Mouse (Mus musculus) natural killer cell, adult 2 months (primary cell): ENCODE results near the gene Ltb.
"Not testable (repeated sequence)": the region's sequence is repeated elsewhere in the genome, so short reads cannot be mapped to it uniquely, and the experiment has no call there.

Source experiments
- DNase-seq, 2 experiments: peaks; one replicate each; pipeline ENCODE4 v3.0.0; 2022; ENCODE audit warnings: low spot score in 2 of 2

Gene Ltb

DNA sequence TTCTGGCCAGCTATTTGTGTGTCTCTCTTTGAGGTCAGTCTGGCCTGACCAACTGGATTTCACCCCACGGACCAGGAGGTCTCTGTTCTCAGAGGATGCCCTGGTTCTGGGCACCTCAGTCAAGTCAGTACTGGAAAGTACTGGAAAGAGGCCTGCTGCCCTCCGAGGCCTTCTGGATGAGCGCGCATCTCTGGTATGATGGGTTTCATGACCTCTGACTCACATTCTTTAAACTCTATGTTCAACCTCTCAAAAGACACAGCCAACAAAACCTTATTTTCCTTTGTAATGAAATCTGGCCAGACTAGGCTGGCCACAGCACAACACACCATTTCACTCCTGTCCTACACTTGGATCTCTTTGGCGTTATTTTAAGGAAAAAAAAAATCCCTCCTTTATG is 31.2 kb downstream of the Ltb start:
- DNase-seq: no peak

DNA sequence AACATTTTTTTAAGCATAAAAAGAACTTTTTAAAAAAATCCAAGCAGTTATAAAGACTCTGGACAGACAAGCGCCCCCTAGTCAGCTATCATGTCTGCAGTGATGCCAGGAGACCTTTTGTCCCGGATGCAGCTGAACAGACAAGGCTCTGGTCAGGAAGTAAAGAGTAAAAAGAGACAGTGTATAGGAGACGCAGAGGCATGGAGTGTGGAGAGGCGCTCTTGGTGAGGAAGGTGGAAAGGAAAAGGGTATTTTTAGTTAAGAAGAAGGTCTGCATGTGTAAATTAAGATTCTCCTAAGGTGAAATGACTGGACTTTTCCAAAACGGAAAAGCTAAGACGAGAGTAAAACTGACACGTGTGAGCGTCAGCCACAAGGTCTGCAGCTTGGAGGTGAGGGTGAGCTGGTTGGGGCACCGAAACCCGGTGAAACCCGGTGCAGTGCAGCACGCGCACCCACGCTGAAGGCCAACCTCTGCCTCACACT is 32.4 kb downstream of the Ltb start:
- no peak for DNase-seq

DNA sequence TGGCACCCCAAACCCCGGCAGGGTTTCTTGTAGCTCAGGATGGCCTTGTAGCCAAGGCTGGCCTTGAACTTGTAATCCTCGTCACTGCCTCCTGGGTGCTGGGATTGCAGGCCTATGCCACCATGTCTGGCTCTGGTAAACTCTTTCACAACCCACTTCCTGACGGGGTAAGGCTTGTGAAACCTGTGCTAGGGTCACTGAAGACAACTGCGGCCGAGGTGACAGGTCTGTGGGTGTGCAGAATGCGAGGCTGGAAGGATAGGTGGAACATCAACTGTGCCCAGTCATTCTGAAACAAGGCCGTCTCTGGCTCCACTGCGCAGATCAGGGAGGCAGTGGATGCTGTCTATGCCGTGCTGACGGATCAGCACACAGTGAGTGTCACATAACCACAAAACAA is 36.8 kb downstream of the Ltb start:
- peak; percentile 83 to 94 for DNase-seq

GRCm38 (mm10) chr17:35232043-35232442 is 37.8 kb downstream of the Ltb start:
- DNase-seq: peak; percentile 76 to 84

DNA sequence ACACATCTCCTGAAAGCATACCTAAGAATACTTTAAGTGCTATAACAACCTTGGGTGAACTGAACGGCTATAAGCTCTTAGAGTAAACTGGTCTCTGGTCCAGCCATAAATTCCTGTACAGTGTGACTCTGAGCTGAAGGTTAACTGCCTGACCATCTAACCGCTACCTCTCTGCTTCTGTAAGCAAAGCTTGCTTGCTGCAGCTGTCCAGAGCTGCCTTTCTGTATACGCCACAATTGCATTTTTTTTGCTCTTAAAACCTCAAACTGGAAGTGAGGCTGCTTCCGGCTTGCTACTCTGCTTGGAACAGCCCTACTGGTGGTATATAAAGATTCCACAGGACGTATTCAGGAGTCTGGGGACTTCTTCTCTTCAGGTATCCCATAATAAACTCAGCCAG is 38.4 kb downstream of the Ltb start:
- peak; percentile 51 to 56 for DNase-seq

DNA sequence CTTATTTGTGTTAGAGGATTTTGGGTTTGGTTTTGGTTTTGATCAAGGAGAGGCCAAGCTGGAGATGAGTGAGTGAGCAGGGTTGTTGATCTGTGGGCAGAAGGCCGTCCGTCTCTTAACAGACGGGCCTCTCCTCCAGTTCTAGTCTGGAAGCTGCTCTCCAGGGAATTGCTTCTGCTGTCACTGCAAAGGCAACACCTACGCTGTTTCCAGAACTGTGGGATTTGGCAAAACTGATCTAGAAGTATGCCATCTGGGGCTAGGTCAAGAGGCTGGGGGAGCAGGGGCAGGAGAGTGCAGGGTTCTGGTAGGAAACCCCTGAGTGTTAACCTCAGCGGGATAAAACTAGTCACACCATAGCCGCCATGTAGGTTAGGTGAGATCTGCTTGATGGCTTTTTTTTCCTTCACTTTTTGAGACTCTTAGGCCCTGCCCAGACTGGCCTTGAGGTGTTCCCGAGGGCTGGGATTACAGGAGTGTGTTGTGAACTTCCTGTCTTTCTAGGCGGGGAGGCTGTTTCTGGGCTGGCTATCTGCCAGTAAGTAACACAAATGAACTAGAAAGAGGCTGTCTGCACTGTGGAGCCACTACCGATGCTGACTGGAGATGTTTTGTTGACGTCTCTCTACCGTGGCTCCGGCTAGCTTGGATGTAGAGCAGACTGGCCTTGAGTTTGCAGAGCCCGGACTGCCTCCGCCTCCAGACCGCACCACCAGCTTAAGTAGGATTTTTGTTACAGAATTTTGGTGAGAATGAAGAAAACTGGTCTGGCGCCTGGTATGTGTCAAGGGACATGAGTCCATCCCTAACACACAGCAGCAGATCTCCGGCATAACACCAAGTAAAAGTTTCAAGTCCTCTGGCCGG is 39.1 kb downstream of the Ltb start, which contains the start of gene Atp6v1g2:
TSS of gene Atp6v1g2 (plus strand) at position 547 of the 867 bp plus-strand sequence.
- peak in 1 of 2 experiments; percentile 56 for DNase-seq

GRCm38 (mm10) chr17:35234090-35234489 is 39.9 kb downstream of the Ltb start:
- not testable (repeated sequence) for DNase-seq

DNA sequence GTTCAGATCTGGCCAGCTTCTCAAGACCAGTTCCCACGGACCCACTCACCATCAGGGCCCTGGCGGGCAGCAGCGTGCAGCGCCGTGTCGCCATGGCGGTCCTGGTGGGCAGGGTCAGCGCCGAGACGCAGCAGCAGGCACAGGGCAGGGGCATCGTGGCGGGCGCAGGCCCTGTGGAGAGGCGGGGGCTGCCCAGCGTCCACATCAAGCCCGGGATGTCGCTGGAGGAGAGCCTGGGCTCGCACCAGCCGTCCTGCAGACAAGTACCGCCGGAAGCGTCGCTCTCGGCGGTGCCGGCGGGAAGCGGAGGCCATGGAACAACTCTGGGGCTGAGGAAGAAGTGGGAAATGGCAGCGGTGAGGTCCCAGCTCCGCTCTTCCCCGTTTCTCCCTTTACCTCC is 40.7 kb downstream of the Ltb start:
- no peak for DNase-seq

DNA sequence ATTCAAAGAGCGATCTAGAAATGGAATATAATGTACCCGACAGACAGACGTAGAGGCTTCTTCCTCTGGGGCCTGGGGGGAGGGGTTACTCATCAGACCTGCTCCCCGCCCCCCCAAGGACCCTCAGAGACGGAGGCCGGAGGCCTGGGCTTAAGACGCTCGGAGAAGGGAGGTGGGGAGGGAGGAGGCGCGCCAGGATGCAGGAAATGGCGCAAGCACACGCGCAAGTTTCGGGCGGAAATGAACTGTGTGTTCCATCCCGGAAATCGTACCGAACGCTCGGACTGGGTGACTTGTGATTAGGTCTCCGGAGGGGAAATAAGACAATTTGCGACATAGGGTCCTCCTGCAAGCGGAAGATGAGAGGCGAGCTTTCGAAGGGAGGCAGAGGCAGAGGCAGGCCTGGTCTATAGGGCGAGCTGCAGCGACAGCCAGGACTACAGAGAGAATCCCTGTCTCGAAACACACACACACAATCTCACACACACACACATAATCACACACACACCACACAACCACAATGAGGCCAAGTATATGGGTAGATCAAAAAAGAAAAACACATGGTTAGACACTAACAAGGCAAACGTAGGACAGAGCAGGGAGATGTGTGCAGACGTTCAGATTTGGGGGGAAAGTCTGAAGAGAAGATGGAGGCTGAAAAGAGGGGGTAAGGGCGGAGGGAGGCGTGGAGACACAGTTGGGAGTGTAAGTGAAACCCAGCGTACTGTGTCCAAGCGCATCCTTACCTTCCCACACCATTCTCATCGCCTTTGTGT is 41.6 kb downstream of the Ltb start, which contains the start of gene Nfkbil1:
TSS of gene Nfkbil1 (minus strand) at position 179 of the 776 bp plus-strand sequence.
- DNase-seq: peak; percentile 88 to 90

GRCm38 (mm10) chr17:35236390-35236746 is 42.1 kb downstream of the Ltb start:
- peak; percentile 95 to 96 for DNase-seq

GRCm38 (mm10) chr17:35236996-35237395 is 42.8 kb downstream of the Ltb start:
- no peak for DNase-seq

GRCm38 (mm10) chr17:35237504-35237903 is 43.3 kb downstream of the Ltb start:
- DNase-seq: no peak

GRCm38 (mm10) chr17:35239700-35240099 is 45.5 kb downstream of the Ltb start:
- DNase-seq: no peak

DNA sequence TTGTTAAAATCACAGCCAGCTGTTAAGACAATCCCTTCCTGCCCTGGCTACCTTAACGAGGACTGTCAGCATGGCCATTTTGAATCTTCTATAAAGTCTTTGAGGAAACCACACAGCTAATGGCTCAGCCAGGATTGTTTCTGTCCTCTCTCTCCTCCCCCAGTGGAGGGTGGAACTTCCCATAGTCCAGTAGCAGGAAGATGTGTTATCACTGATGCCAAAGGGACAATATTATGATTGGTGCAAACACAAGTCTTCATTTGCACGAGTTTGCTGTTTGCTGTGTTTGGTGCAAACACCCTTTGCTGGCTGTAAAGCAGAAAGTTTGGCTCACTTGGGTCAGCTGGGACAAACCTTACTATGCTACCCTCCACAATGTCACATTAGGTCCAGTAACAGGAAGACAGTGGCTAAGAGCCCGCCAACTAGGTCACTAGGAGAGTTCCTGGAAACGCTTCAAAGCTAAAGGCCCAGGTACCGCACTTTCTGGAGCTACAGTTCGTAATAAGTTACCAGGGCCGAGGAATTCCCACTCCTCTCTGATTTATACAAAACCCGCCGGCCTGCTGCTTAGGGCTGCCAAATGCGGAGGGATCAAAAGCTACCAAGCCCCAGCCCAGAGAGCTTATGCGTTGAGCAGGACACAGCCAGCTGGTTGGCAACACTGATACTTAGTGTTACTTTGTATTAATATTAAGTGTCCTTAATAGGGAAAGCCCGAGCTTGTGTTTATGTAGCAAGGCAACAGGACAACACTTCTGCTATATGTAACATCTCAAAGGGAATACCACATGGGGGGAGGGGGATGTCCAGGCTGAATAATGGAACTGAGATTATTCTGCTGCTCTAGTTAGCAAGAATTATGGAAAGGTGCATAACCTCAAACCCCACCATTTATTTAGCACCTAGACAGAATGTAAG is 46.4 kb downstream of the Ltb start:
- DNase-seq: no peak

- peak; percentile 96 to 97 for DNase-seq
Observed at GRCm38 (mm10) chr17:35241305-35242014, 47.2 kb downstream of the Ltb start, which contains the start of gene Ddx39b. Ddx39b (plus strand) TSS chr17:35241746.

DNA sequence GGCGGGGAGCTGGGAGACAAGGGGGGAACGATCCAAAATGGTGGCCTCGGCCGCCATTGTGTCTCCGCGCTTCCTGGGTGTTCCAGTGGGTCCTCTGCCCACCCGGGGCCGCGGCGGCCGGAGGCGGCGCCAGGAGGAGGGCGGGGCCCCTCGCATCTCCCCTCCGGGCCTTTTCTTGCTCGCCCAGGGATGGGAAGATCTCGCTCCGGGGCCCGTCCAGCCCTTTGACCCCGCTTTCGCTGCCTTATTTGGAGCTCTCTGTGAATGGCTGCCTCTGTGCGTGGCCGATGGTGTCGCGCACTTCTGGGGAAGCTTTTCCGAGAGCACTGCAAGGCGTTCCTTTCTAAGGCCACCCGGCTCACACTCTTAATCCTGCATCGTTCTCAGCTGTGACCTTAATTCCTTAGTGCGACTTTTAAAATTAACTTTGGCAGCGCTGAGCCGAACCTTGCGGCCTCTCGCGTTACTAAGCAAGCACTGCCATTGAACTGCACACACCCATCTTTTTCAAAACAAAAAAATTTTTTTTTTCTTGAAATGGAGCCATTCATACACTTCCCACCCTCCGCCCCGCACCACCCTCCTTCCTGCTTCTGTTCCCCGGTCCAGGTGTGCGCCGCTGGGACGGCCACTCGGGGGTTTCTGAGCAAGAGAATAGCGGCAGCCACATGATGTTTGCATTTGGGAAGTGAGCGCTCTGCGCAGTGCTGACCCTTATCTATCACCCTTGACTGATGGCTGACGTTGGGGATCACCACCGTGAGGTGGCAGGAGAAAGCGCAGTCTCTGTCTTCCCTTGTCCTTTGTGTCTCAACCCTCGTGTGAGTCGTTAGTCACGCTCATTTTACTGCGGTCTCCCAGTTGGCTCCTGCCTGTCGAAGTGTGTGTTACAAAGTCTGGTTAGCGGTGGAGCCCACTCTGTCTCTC is 48.0 kb downstream of the Ltb start:
- peak; percentile 78 to 81 for DNase-seq

- no peak for DNase-seq
Observed at GRCm38 (mm10) chr17:35243086-35243485, 48.8 kb downstream of the Ltb start.

- no peak for DNase-seq
Observed at GRCm38 (mm10) chr17:35244999-35245398, 50.8 kb downstream of the Ltb start.
